Mouse (Mus musculus) neural tube, embryonic 13.5 days (tissue): ENCODE data around the gene Asxl2. TPM values are rescaled to one million over a fixed set of nuclear protein-coding genes. Genes with fewer than 3 reads are reported as not detected.

ENCODE experiments used
- ATAC-seq: fragments of 200-750 bp; cut with Nextera tagmentation; 2 replicates; pipeline ENCODE4 v1.8.0; 2017; ENCODE audit warnings: low read depth, mild to moderate bottlenecking, moderate TSS enrichment, moderate library complexity
- H3K27ac ChIP-seq: fragments of 300-500 bp; sonication (generic); replicated peaks from 2 replicates; pipeline ENCODE4 v1.5.1; 2015; ENCODE audit warnings: moderate library complexity, mild to moderate bottlenecking, inconsistent platforms
- H3K27me3 ChIP-seq: fragments of 300-500 bp; sonication (generic); 2 replicates; pipeline ENCODE4 v1.6.1; 2015; ENCODE audit warnings: mild to moderate bottlenecking, inconsistent platforms
- H3K36me3 ChIP-seq: fragments of 300-500 bp; sonication (generic); 2 replicates; pipeline ENCODE4 v1.6.1; 2015; ENCODE audit warnings: mild to moderate bottlenecking, inconsistent platforms
- H3K4me1 ChIP-seq: fragments of 300-500 bp; sonication (generic); replicated peaks from 2 replicates; pipeline ENCODE4 v1.6.1; 2015; ENCODE audit warnings: inconsistent platforms
- H3K4me2 ChIP-seq: fragments of 300-500 bp; sonication (generic); 2 replicates; pipeline ENCODE4 v1.6.1; 2015; ENCODE audit warnings: inconsistent platforms, mild to moderate bottlenecking, moderate library complexity
- H3K4me3 ChIP-seq: fragments of 300-500 bp; sonication (generic); 2 replicates; pipeline ENCODE4 v1.5.1; 2015; ENCODE audit warnings: mild to moderate bottlenecking, inconsistent platforms
- H3K9ac ChIP-seq: fragments of 300-500 bp; sonication (generic); 2 replicates; pipeline ENCODE4 v1.6.1; 2015; ENCODE audit warnings: moderate library complexity, mild to moderate bottlenecking, inconsistent platforms
- H3K9me3 ChIP-seq: fragments of 300-500 bp; sonication (generic); 2 replicates; pipeline ENCODE4 v1.6.1; 2016; ENCODE audit warnings: inconsistent platforms
- WGBS: fragments of 180-500 bp; shearing (Covaris S2); methylation state at CpG from one replicate; pipeline ENCODE4 v1.1.7; 2015; 5-methylcytosine and 5-hydroxymethylcytosine counted together
- polyA plus RNA-seq: library from polyadenylated mRNA; unstranded; fragments of >200 nt; fragmentation: Nextera tagmentation; extraction: Ambion mirVana; gene quantifications from 2 replicates; pipeline ENCODE4 v1.2.1, GENCODE M21; 2015

Gene Asxl2
- 12.9 and 13.4 TPM in 2 replicates for polyA plus RNA-seq

GRCm38 (mm10) chr12:3426530-3427034 lies at the start of gene Asxl2:
Gene Asxl2, plus strand, starts transcription at chr12:3426857.
- H3K27ac ChIP-seq = peak within 1 kb of the TSS; percentile 95
- H3K4me1 ChIP-seq = peaks cover 29% of the 10 kb centered on the region
- peaks cover 14% of the 10 kb centered on the region for H3K36me3 ChIP-seq
- H3K9me3 ChIP-seq = no peaks in the 10 kb centered on the region
- H3K4me2 ChIP-seq = peak within 1 kb of the TSS; percentile 69
- under 1% methylated on average over 53 of the region's 53 CpGs for WGBS
- H3K9ac ChIP-seq = peak within 1 kb of the TSS; percentile 91
- ATAC-seq = peak; percentile 95
- H3K4me3 ChIP-seq = peak within 1 kb of the TSS; percentile 96
- H3K27me3 ChIP-seq = no peaks in the 10 kb centered on the region

- Histone ChIP-seq H3K36me3 (peaks cover 71% of the 10 kb centered on the region), H3K4me2 (no peak overlapping the region), H3K9ac (no peak overlapping the region), H3K4me1 (peaks cover 30% of the 10 kb centered on the region), H3K27ac (no peak overlapping the region), H3K4me3 (no peak overlapping the region), H3K9me3 (no peaks in the 10 kb centered on the region), H3K27me3 (no peaks in the 10 kb centered on the region)
- ATAC-seq = no peak
- WGBS = 19% methylated on average over 3 of the region's 3 CpGs
Measured at GRCm38 (mm10) chr12:3377190-3377589, 49.5 kb upstream of the Asxl2 start.

- peaks cover 76% of the 10 kb centered on the region for H3K36me3 ChIP-seq
Measured at GRCm38 (mm10) chr12:3377755-3378154, 48.9 kb upstream of the Asxl2 start.

GRCm38 (mm10) chr12:3384860-3385259 lies 41.8 kb upstream of the Asxl2 start:
- Histone ChIP-seq H3K9ac (no peak overlapping the region), H3K4me2 (no peak overlapping the region), H3K27me3 (no peaks in the 10 kb centered on the region), H3K9me3 (no peaks in the 10 kb centered on the region), H3K4me1 (peaks cover 18% of the 10 kb centered on the region), H3K36me3 (peaks cover 85% of the 10 kb centered on the region), H3K27ac (no peak overlapping the region), H3K4me3 (no peak overlapping the region)
- WGBS = 80% methylated on average over 1 of the region's 1 CpGs
- no peak for ATAC-seq

More at GRCm38 (mm10) chr12:3377755-3378154, 48.9 kb upstream of the Asxl2 start:
- WGBS = 83% methylated on average over 5 of the region's 5 CpGs
- no peaks in the 10 kb centered on the region for H3K9me3 ChIP-seq
- peaks cover 25% of the 10 kb centered on the region for H3K4me1 ChIP-seq
- no peak for ATAC-seq
- H3K4me3 ChIP-seq = no peak overlapping the region
- no peak overlapping the region for H3K27ac ChIP-seq
- H3K4me2 ChIP-seq = no peak overlapping the region
- no peaks in the 10 kb centered on the region for H3K27me3 ChIP-seq
- no peak overlapping the region for H3K9ac ChIP-seq

GRCm38 (mm10) chr12:3385271-3385670 lies 41.4 kb upstream of the Asxl2 start:
- H3K9ac ChIP-seq = no peak overlapping the region
- ATAC-seq = no peak
- H3K4me2 ChIP-seq = no peak overlapping the region
- no peaks in the 10 kb centered on the region for H3K27me3 ChIP-seq
- WGBS = 82% methylated on average over 6 of the region's 6 CpGs
- no peak overlapping the region for H3K27ac ChIP-seq
- H3K9me3 ChIP-seq = no peaks in the 10 kb centered on the region
- H3K4me3 ChIP-seq = no peak overlapping the region
- H3K36me3 ChIP-seq = peaks cover 89% of the 10 kb centered on the region
- peaks cover 18% of the 10 kb centered on the region for H3K4me1 ChIP-seq

- H3K9me3 ChIP-seq = no peaks in the 10 kb centered on the region
- H3K27me3 ChIP-seq = no peaks in the 10 kb centered on the region
- WGBS = 47% methylated on average over 10 of the region's 10 CpGs
- no peak overlapping the region for H3K4me3 ChIP-seq
- no peak for ATAC-seq
- H3K27ac ChIP-seq = peak overlapping the region; percentile 38
- no peak overlapping the region for H3K9ac ChIP-seq
- H3K4me2 ChIP-seq = no peak overlapping the region
- H3K36me3 ChIP-seq = peaks cover 91% of the 10 kb centered on the region
- peaks cover 18% of the 10 kb centered on the region for H3K4me1 ChIP-seq
Measured at GRCm38 (mm10) chr12:3385940-3386339, 40.7 kb upstream of the Asxl2 start.

- 90% methylated on average over 16 of the region's 16 CpGs for WGBS
- H3K27ac ChIP-seq = no peak overlapping the region
- no peak overlapping the region for H3K4me2 ChIP-seq
- peaks cover 82% of the 10 kb centered on the region for H3K36me3 ChIP-seq
- H3K4me3 ChIP-seq = no peak overlapping the region
- no peak overlapping the region for H3K9ac ChIP-seq
- H3K4me1 ChIP-seq = peaks cover 18% of the 10 kb centered on the region
- H3K27me3 ChIP-seq = no peaks in the 10 kb centered on the region
- H3K9me3 ChIP-seq = no peaks in the 10 kb centered on the region
- no peak for ATAC-seq
Measured at GRCm38 (mm10) chr12:3387891-3388290, 38.8 kb upstream of the Asxl2 start.

GRCm38 (mm10) chr12:3389394-3389793 lies 37.3 kb upstream of the Asxl2 start:
- Histone ChIP-seq H3K4me2 (no peak overlapping the region), H3K36me3 (peaks cover 83% of the 10 kb centered on the region), H3K27me3 (no peaks in the 10 kb centered on the region), H3K9me3 (no peaks in the 10 kb centered on the region), H3K27ac (no peak overlapping the region), H3K9ac (no peak overlapping the region), H3K4me1 (peaks cover 18% of the 10 kb centered on the region), H3K4me3 (no peak overlapping the region)
- no peak for ATAC-seq
- WGBS = 94% methylated on average over 12 of the region's 12 CpGs

- Histone ChIP-seq H3K27ac (no peak overlapping the region), H3K27me3 (no peaks in the 10 kb centered on the region), H3K9ac (no peak overlapping the region), H3K4me2 (no peak overlapping the region), H3K4me3 (no peak overlapping the region), H3K9me3 (no peaks in the 10 kb centered on the region), H3K36me3 (peaks cover 84% of the 10 kb centered on the region), H3K4me1 (peaks cover 13% of the 10 kb centered on the region)
- ATAC-seq = no peak
- 86% methylated on average over 2 of the region's 2 CpGs for WGBS
Measured at GRCm38 (mm10) chr12:3390071-3390470, 36.6 kb upstream of the Asxl2 start.

GRCm38 (mm10) chr12:3390577-3391262 lies 35.9 kb upstream of the Asxl2 start:
- peak; percentile 45 for ATAC-seq
- Histone ChIP-seq H3K36me3 (peaks cover 84% of the 10 kb centered on the region), H3K9me3 (no peaks in the 10 kb centered on the region), H3K4me2 (no peak overlapping the region), H3K4me1 (peaks cover 7% of the 10 kb centered on the region), H3K4me3 (no peak overlapping the region), H3K27ac (no peak overlapping the region), H3K27me3 (no peaks in the 10 kb centered on the region), H3K9ac (no peak overlapping the region)
- WGBS = 30% methylated on average over 12 of the region's 12 CpGs

- peaks cover 81% of the 10 kb centered on the region for H3K36me3 ChIP-seq
- no peak overlapping the region for H3K27ac ChIP-seq
- H3K27me3 ChIP-seq = no peaks in the 10 kb centered on the region
- WGBS = 54% methylated on average over 1 of the region's 1 CpGs
- no peak overlapping the region for H3K4me3 ChIP-seq
- no peak overlapping the region for H3K9ac ChIP-seq
- H3K4me1 ChIP-seq = peaks cover 1% of the 10 kb centered on the region
- no peak overlapping the region for H3K4me2 ChIP-seq
- H3K9me3 ChIP-seq = no peaks in the 10 kb centered on the region
- ATAC-seq = peak; percentile 4; the same call in 1 of the 2 replicates
Measured at GRCm38 (mm10) chr12:3391276-3391675, 35.4 kb upstream of the Asxl2 start.

GRCm38 (mm10) chr12:3393140-3393539 lies 33.5 kb upstream of the Asxl2 start:
- peaks cover 80% of the 10 kb centered on the region for H3K36me3 ChIP-seq
- no peak overlapping the region for H3K4me2 ChIP-seq
- H3K4me3 ChIP-seq = no peak overlapping the region
- H3K27ac ChIP-seq = no peak overlapping the region
- H3K4me1 ChIP-seq = no peaks in the 10 kb centered on the region
- H3K9ac ChIP-seq = no peak overlapping the region
- no peaks in the 10 kb centered on the region for H3K27me3 ChIP-seq
- ATAC-seq = no peak
- 70% methylated on average over 4 of the region's 4 CpGs for WGBS
- H3K9me3 ChIP-seq = no peaks in the 10 kb centered on the region

- Histone ChIP-seq H3K27ac (no peak overlapping the region), H3K4me2 (no peak overlapping the region), H3K27me3 (no peaks in the 10 kb centered on the region), H3K4me3 (no peak overlapping the region), H3K9ac (no peak overlapping the region), H3K9me3 (no peaks in the 10 kb centered on the region), H3K36me3 (peaks cover 77% of the 10 kb centered on the region), H3K4me1 (no peaks in the 10 kb centered on the region)
- 93% methylated on average over 8 of the region's 8 CpGs for WGBS
- no peak for ATAC-seq
Measured at GRCm38 (mm10) chr12:3396931-3397330, 29.7 kb upstream of the Asxl2 start.
